18 mouse cellular contexts compared by ENCODE assay signal in the genomic region with DNA sequence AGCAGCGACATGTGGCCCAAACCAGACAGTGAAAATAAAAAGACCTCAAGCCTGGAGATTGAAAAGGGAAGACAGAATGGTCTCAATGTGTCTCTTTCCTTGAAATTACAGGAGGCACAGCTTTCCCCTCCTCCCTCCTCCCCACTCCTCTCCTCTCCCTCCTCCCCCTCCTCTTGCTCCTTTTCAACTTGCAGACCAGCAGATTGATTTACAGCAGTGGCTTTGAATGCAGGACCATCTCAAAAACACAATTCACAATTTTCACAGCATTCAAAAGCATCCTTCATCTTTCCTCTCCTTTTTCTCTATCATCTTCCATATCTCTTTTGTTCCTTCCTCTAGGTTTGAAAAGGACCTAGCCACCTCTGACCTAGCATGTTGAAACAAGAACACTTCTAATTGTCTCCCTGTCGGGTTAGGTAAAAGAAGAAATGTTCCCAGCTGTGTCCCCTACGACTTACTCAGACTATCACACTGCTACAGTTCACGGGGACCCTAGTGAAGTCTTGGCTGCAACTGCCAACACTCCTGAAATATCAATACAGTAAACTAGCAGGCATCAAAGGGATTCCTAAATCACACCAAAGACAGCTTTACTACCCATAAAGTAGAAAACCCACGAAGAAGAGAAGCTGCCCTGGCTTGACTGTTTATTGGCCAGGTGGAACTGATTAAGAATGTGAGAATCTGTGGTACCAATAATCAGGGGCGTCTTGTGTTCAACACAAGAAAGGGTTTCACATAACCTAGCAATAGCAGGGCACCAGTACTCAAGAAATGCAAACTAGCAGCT. TPM values are rescaled to one million over a fixed set of nuclear protein-coding genes. Genes with fewer than 3 reads are reported as not detected.
DNase-seq lines count a peak whose midpoint lies in the region; ATAC-seq lines count a peak whose summit lies in the region.
"Had no signal": no experiment of that assay in that cellular context is flagged by ENCODE, and none has a peak within 500 bp of the region (broad histone marks: within the 10 kb centered on the region; RNA-seq: fewer than 3 reads in every experiment).

No protein-coding gene starts in this region.

- H3K4me2 ChIP-seq in kidney, embryonic 16.5 days (replicated peaks; ENCODE audit: low read depth, low read length) = no peak overlapping the region
- no peak overlapping the region for H3K4me2 ChIP-seq in neural tube, embryonic 13.5 days
- H3K4me2 ChIP-seq: forebrain, embryonic 15.5 days; heart, embryonic 13.5 days; liver, embryonic 15.5 days had no signal

- H3K4me3 ChIP-seq in kidney, embryonic 16.5 days (ENCODE audit: low read length) = no peak overlapping the region
- H3K4me3 ChIP-seq in neural tube, embryonic 13.5 days = no peak overlapping the region
- H3K4me3 ChIP-seq: forebrain, embryonic 15.5 days; heart, embryonic 13.5 days; liver, embryonic 15.5 days had no signal

- H3K9me3 ChIP-seq in kidney, embryonic 16.5 days (ENCODE audit: low read length) = peaks cover 7% of the 10 kb centered on the region
- no peaks in the 10 kb centered on the region for H3K9me3 ChIP-seq in neural tube, embryonic 13.5 days
- H3K9me3 ChIP-seq: forebrain, embryonic 15.5 days; heart, embryonic 13.5 days; liver, embryonic 15.5 days had no signal

- no peak for DNase-seq in kidney, postnatal 4 days
- DNase-seq in embryo, embryonic 11 days = peak; percentile 76
- DNase-seq in forelimb bud, embryonic 11.5 days (ENCODE audit: low read depth, low spot score) = peak; percentile 92
- no peak for DNase-seq in spleen, postnatal 14 days (ENCODE audit: low spot score in 2 of 2)
- no peak for DNase-seq in cerebellum, adult 11-12 months
- DNase-seq: adrenal gland, postnatal 36 days; cerebellum, postnatal 10 days; kidney, adult 2 months; thymus, adult 18-20 months had no signal

- ATAC-seq in kidney, embryonic 16.5 days (ENCODE audit: low FRiP score, low TSS enrichment) = peak; percentile 88
- ATAC-seq in neural tube, embryonic 13.5 days (ENCODE audit: low read depth) = peak; percentile 40; the same call in 1 of the 2 replicates
- ATAC-seq: activated CD4-positive, CD25-positive, alpha-beta regulatory T cell, adult 4 months; forebrain, embryonic 15.5 days; hindbrain, postnatal 0 days; lung, postnatal 0 days; Patski had no signal

- 8% methylated on average over 6 of the region's 6 CpGs for WGBS in kidney, embryonic 16.5 days
- WGBS in neural tube, embryonic 13.5 days = 3% methylated on average over 6 of the region's 6 CpGs

- no peaks in the 10 kb centered on the region for H3K27me3 ChIP-seq in kidney, embryonic 16.5 days (ENCODE audit: insufficient read depth, low read length)
- peaks cover 8% of the 10 kb centered on the region for H3K27me3 ChIP-seq in neural tube, embryonic 13.5 days
- H3K27me3 ChIP-seq: forebrain, embryonic 15.5 days; liver, embryonic 15.5 days; Patski had no signal

- H3K27ac ChIP-seq in kidney, embryonic 16.5 days (ENCODE audit: low read length) = peak overlapping the region; percentile 25; the same call in 1 of the 2 replicates
- no peak overlapping the region for H3K27ac ChIP-seq in neural tube, embryonic 13.5 days (replicated peaks)
- H3K27ac ChIP-seq: forebrain, embryonic 15.5 days; heart, embryonic 13.5 days; hindbrain, postnatal 0 days; liver, embryonic 15.5 days had no signal

- no peak overlapping the region for H3K9ac ChIP-seq in kidney, embryonic 16.5 days (replicated peaks; ENCODE audit: low read length)
- H3K9ac ChIP-seq in neural tube, embryonic 13.5 days = no peak overlapping the region
- H3K9ac ChIP-seq: forebrain, embryonic 15.5 days; heart, embryonic 13.5 days; liver, embryonic 15.5 days had no signal

- peaks cover 14% of the 10 kb centered on the region for H3K4me1 ChIP-seq in kidney, embryonic 16.5 days (ENCODE audit: insufficient read depth, low read length)
- H3K4me1 ChIP-seq in neural tube, embryonic 13.5 days (replicated peaks) = peaks cover 18% of the 10 kb centered on the region
- H3K4me1 ChIP-seq: liver, embryonic 15.5 days had no signal

- H3K36me3 ChIP-seq in kidney, embryonic 16.5 days (ENCODE audit: insufficient read depth, low read length) = no peaks in the 10 kb centered on the region
- H3K36me3 ChIP-seq in neural tube, embryonic 13.5 days = no peaks in the 10 kb centered on the region
- H3K36me3 ChIP-seq: forebrain, embryonic 15.5 days; heart, embryonic 13.5 days; liver, embryonic 15.5 days had no signal

RNA-seq across cellular contexts. Expression of a gene that starts 44.1 kb away (rescaled TPM):
- 18.1 and 22.7 TPM in 2 replicates for polyA plus RNA-seq in kidney, embryonic 16.5 days (2015; fragmentation: Nextera tagmentation; extraction: Ambion mirVana)
- 6.0 and 7.2 TPM in 2 replicates for polyA plus RNA-seq in neural tube, embryonic 13.5 days (2015; fragmentation: Nextera tagmentation; extraction: Ambion mirVana)
- polyA plus RNA-seq: activated CD4-positive, CD25-positive, alpha-beta regulatory T cell, adult 4 months had no signal

Comparison
In these comparisons a context has a peak if more than half of its experiments do, and no peak if none do; other contexts are left out.
1. DNase-seq: peak in embryo, embryonic 11 days (single experiment) and forelimb bud, embryonic 11.5 days (single experiment); none in kidney, postnatal 4 days (0 of 2), spleen, postnatal 14 days (0 of 2) and cerebellum, adult 11-12 months (single experiment).